In genomic region chr9:85458356-85458755, GRCm38 (mm10) we compare ENCODE assay signal across 24 mouse cellular contexts.
"Had no signal": no experiment of that assay in that cellular context is flagged by ENCODE, and none has a peak within 500 bp of the region (broad histone marks: within the 10 kb centered on the region; RNA-seq: fewer than 3 reads in every experiment).

No protein-coding gene starts in this region.

- H3K4me1 ChIP-seq: heart, embryonic 13.5 days; heart, embryonic 15.5 days; hindbrain, embryonic 13.5 days; hindbrain, embryonic 15.5 days; limb, embryonic 10.5 days; limb, embryonic 12.5 days had no signal

- H3K9ac ChIP-seq: heart, embryonic 13.5 days; heart, embryonic 15.5 days; hindbrain, embryonic 13.5 days; hindbrain, embryonic 15.5 days; kidney, embryonic 15.5 days; limb, embryonic 12.5 days had no signal

- H3K36me3 ChIP-seq: heart, embryonic 13.5 days; heart, embryonic 15.5 days; hindbrain, embryonic 13.5 days; hindbrain, embryonic 15.5 days; kidney, embryonic 15.5 days; limb, embryonic 10.5 days; limb, embryonic 12.5 days had no signal

- H3K4me3 ChIP-seq: heart, adult 2 months; heart, embryonic 13.5 days; heart, embryonic 15.5 days; hindbrain, embryonic 13.5 days; hindbrain, embryonic 15.5 days; kidney, embryonic 15.5 days; left cerebral cortex, adult 2 months; limb, embryonic 10.5 days; limb, embryonic 12.5 days had no signal

- H3K27me3 ChIP-seq: heart, embryonic 13.5 days; heart, embryonic 15.5 days; hindbrain, embryonic 13.5 days; hindbrain, embryonic 15.5 days; kidney, embryonic 15.5 days; limb, embryonic 12.5 days had no signal

- DNase-seq: gastrocnemius, postnatal 25 days; heart, adult 11 months; heart, adult 2 months; heart, postnatal 14 days; heart, postnatal 36 days; kidney, adult 11 months; kidney, adult 2 months; kidney, adult 9 months; kidney, postnatal 14 days; kidney, postnatal 36 days; liver had no signal

- ATAC-seq: hindbrain, postnatal 0 days; intestine, embryonic 16.5 days had no signal

- H3K27ac ChIP-seq: heart, adult 2 months; heart, embryonic 13.5 days; heart, embryonic 15.5 days; hindbrain, embryonic 13.5 days; hindbrain, embryonic 15.5 days; hindbrain, postnatal 0 days; kidney, embryonic 15.5 days; kidney, postnatal 0 days; left cerebral cortex, adult 2 months; limb, embryonic 10.5 days; limb, embryonic 12.5 days had no signal

- H3K9me3 ChIP-seq: heart, embryonic 13.5 days; heart, embryonic 15.5 days; hindbrain, embryonic 13.5 days; hindbrain, embryonic 15.5 days; kidney, embryonic 15.5 days; limb, embryonic 10.5 days; limb, embryonic 12.5 days had no signal

- H3K4me2 ChIP-seq: heart, embryonic 11.5 days; heart, embryonic 13.5 days; heart, embryonic 15.5 days; hindbrain, embryonic 13.5 days; hindbrain, embryonic 15.5 days; kidney, embryonic 15.5 days; limb, embryonic 12.5 days; liver, embryonic 11.5 days had no signal
